26 mouse cellular contexts compared by ENCODE assay signal in genomic region chr7:82709172-82709571, GRCm38 (mm10).
"Had no signal": no experiment of that assay in that cellular context is flagged by ENCODE, and none has a peak within 500 bp of the region (broad histone marks: within the 10 kb centered on the region; RNA-seq: fewer than 3 reads in every experiment).

No protein-coding gene starts in this region.

- H3K9me3 ChIP-seq: heart, embryonic 13.5 days; heart, embryonic 15.5 days; hindbrain, embryonic 10.5 days; hindbrain, embryonic 12.5 days; intestine, embryonic 15.5 days; limb, embryonic 10.5 days; limb, embryonic 12.5 days; liver, embryonic 13.5 days; liver, embryonic 15.5 days had no signal

- H3K4me3 ChIP-seq: gastrocnemius, adult 2 months; heart, adult 2 months; heart, embryonic 13.5 days; heart, embryonic 15.5 days; hindbrain, embryonic 10.5 days; hindbrain, embryonic 12.5 days; intestine, embryonic 15.5 days; layer of hippocampus, adult 2 months; left cerebral cortex, adult 2 months; limb, embryonic 10.5 days; limb, embryonic 12.5 days; liver, embryonic 13.5 days; liver, embryonic 15.5 days had no signal

- H3K27ac ChIP-seq: gastrocnemius, adult 2 months; heart, adult 2 months; heart, embryonic 13.5 days; heart, embryonic 15.5 days; hindbrain, embryonic 10.5 days; hindbrain, embryonic 12.5 days; hindbrain, embryonic 14.5 days; intestine, embryonic 15.5 days; layer of hippocampus, adult 2 months; left cerebral cortex, adult 2 months; limb, embryonic 10.5 days; limb, embryonic 12.5 days; liver, embryonic 13.5 days; liver, embryonic 15.5 days had no signal

- H3K36me3 ChIP-seq: heart, embryonic 15.5 days; intestine, embryonic 15.5 days had no signal

- DNase-seq: gastrocnemius, adult 2 months; gastrocnemius, postnatal 10 days; gastrocnemius, postnatal 25 days; heart, adult 2 months; heart, postnatal 14 days; heart, postnatal 4 days; kidney, adult 18-20 months; kidney, postnatal 10 days; kidney, postnatal 4 days; liver, embryonic 13.5 days had no signal

- H3K4me1 ChIP-seq: heart, embryonic 13.5 days; heart, embryonic 15.5 days; hindbrain, embryonic 10.5 days; hindbrain, embryonic 12.5 days; intestine, embryonic 15.5 days; liver, embryonic 13.5 days; liver, embryonic 15.5 days had no signal

- H3K4me2 ChIP-seq: heart, embryonic 11.5 days; heart, embryonic 13.5 days; heart, embryonic 15.5 days; hindbrain, embryonic 12.5 days; hindbrain, embryonic 14.5 days; intestine, embryonic 15.5 days; limb, embryonic 12.5 days; liver, embryonic 13.5 days; liver, embryonic 15.5 days had no signal

- H3K27me3 ChIP-seq: heart, embryonic 13.5 days; heart, embryonic 15.5 days; hindbrain, embryonic 12.5 days; intestine, embryonic 15.5 days; limb, embryonic 12.5 days; liver, embryonic 13.5 days; liver, embryonic 15.5 days had no signal

- ATAC-seq: forebrain, embryonic 16.5 days; hindbrain, embryonic 16.5 days; inflammation-experienced regulatory T-cells, adult 6 months; intestine, embryonic 15.5 days; intestine, postnatal 0 days had no signal

- H3K9ac ChIP-seq: heart, embryonic 13.5 days; heart, embryonic 15.5 days; hindbrain, embryonic 12.5 days; hindbrain, embryonic 14.5 days; intestine, embryonic 15.5 days; limb, embryonic 12.5 days; liver, embryonic 13.5 days; liver, embryonic 15.5 days had no signal
